Mouse (Mus musculus): ENCODE results near the gene Fam184b.

Fam184b gene

GRCm38 (mm10) chr5:45595363-45596039 is 43.9 kb downstream of the Fam184b start:
- DNase-seq (ENCODE audit: low read depth): no peak

DNA sequence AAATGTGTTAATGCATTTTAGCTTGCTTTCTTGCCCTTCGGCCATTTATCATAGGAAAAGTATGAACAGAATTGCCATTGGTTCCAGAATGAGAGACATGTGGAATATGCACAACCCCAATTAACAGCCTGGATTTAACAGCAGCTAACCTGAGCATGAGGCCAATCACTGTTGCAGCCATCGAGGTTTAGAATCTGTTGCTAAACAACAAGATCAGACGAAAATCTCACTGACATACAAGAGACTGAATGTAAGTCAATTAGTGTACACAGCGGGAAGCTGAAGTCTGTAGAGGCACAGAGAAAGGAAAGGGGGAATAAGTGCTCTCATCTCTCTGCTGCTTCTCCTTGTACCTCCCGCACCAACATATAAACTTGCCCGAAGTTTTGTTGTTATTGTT is 46.1 kb downstream of the Fam184b start:
- DNase-seq (ENCODE audit: low read depth): no peak

GRCm38 (mm10) chr5:45590094-45590493 is 49.3 kb downstream of the Fam184b start:
- DNase-seq (ENCODE audit: low read depth): no peak

DNA sequence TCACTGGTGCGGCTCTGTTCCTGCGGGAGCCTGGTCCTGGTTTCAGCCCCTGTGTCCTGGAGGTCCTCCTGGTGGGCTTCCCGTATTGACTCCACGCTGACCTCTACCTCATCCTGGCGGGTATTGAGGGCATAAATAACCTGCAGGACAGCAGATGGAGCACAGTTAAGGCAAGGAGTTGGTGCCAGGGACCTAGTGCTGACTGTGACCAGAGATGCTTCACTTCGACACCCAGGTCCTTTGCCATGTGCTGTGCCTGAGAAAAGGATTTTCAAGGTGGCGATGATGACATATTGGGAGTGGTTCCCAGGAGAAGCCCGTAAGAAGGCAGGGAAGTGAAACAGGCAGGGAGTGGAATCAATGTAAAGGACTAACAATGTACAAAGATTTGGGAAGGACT is 54.8 kb downstream of the Fam184b start:
- DNase-seq (ENCODE audit: low read depth): no peak

GRCm38 (mm10) chr5:45580279-45580678 is 59.1 kb downstream of the Fam184b start:
- no peak for DNase-seq (ENCODE audit: low read depth)

DNA sequence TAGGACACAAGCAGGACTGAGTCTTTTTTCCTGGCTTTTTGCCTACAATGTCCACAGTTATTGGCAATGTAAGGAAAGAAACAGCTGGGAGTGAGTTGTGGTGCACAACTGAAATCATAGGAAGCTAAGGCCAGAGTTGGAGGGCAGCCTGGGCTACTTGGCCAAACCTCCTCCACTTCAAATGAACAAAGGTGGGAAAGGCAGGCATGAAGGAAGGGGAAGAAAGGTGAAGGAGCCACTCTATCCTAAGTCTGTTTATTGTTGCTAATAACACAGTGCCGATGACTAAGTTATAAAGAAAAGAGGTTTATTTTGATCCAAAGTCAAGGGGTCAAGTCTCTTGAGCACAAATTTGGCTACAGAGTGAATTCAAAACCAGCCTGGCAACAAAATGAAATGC is 62.0 kb downstream of the Fam184b start:
- DNase-seq (ENCODE audit: low read depth): no peak

GRCm38 (mm10) chr5:45576716-45577115 is 62.7 kb downstream of the Fam184b start:
- no peak for DNase-seq (ENCODE audit: low read depth)

- DNase-seq (ENCODE audit: low read depth): no peak
Measured at GRCm38 (mm10) chr5:45572816-45573215, 66.6 kb downstream of the Fam184b start.

DNA sequence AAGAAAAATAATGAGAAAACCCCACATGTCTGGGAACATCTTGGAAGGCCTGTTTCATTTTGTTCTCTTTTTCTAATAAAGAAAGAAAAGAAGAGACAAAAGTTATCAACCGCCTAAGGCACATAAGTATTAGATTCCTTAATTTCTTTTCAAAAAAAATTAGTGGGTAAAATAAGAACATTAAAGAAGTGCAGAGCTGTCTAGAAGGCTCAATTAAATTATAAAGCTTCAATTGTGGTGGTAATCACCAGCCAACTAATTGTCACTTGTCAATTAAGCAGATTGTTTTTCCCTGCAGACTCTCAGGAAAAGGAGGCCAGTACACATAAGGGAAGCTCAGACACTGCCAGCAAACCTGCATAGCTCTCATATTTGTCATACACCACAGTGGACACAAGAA is 73.6 kb downstream of the Fam184b start:
- DNase-seq (ENCODE audit: low read depth): no peak

DNA sequence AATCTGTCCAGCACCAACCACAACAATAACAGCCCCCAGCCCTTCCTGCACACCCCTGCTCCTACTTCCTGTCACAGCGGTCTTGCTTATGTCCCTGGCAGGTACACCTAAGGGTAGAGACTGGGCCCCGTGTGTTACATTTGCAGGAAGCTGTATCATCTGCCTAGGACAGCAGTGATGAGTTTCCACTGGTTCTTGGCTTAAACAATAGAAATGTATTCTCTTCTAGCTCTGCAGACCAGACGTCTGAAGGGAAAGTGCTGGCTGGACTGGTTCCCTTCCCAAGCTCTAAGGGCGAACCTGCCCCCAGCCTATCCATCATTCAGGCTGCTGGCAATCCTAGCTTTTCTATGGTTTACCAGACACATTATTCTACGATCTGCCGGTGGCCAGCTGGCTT is 75.4 kb downstream of the Fam184b start:
- DNase-seq (ENCODE audit: low read depth): no peak

GRCm38 (mm10) chr5:45549586-45549985 is 89.8 kb downstream of the Fam184b start:
- no peak for DNase-seq (ENCODE audit: low read depth)

DNA sequence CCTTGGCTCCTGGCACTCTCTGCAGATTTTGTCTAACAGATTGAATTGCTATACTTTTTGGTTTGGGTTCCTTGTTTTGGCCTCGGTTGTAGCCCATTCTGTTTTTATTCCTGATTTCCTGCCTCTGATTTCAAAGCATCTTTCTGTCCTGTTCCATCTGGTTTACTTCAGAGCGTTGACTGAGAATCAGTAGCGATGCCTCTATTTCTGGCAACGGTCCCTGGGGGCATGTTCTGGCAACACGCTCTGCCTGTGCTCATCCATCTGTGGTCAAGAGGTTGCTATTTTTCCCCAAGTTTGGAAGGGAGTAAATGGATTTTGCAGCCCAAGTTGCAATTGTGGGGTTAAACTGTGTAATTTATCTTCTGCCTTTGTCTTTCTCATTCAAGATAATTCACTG is 96.0 kb downstream of the Fam184b start:
- DNase-seq (ENCODE audit: low read depth): no peak

GRCm38 (mm10) chr5:45539502-45539901 is 99.9 kb downstream of the Fam184b start:
- DNase-seq (ENCODE audit: low read depth): no peak

GRCm38 (mm10) chr5:45535177-45535576 is 104.2 kb downstream of the Fam184b start:
- no peak for DNase-seq (ENCODE audit: low read depth)

GRCm38 (mm10) chr5:45534319-45535098 is 104.9 kb downstream of the Fam184b start:
- no peak for DNase-seq (ENCODE audit: low read depth)

GRCm38 (mm10) chr5:45529696-45530095 is 109.7 kb downstream of the Fam184b start:
- DNase-seq (ENCODE audit: low read depth): no peak

GRCm38 (mm10) chr5:45526338-45526737 is 113.1 kb downstream of the Fam184b start:
- no peak for DNase-seq (ENCODE audit: low read depth)

GRCm38 (mm10) chr5:45525101-45525500 is 114.3 kb downstream of the Fam184b start:
- DNase-seq (ENCODE audit: low read depth): no peak

- DNase-seq (ENCODE audit: low read depth): no peak
Measured at GRCm38 (mm10) chr5:45521601-45522000, 117.8 kb downstream of the Fam184b start.

DNA sequence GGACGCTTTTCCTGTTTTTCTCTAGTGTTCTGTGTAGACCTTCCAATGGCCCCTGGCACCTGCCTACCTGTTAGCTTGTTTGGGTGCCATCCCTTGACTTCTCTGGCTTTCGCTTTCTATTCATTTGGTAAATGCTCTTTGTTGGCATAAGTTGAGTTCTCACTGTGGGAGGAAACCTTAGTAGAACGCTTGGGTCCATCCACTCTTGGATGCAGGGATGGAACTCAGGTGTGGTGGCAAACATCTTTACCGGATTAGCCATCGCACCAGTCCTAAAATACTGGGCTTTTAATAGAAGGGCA is 118.7 kb downstream of the Fam184b start:
- DNase-seq (ENCODE audit: low read depth): no peak

GRCm38 (mm10) chr5:45519960-45520808 is 119.2 kb downstream of the Fam184b start, which contains the start of gene Med28:
TSS of gene Med28 (plus strand) at chr5:45520229.
- peak; percentile 72 for DNase-seq (ENCODE audit: low read depth)

- DNase-seq (ENCODE audit: low read depth): no peak
Measured at GRCm38 (mm10) chr5:45515151-45515743, 124.2 kb downstream of the Fam184b start.
